Mouse (Mus musculus): ENCODE data around the gene Dnaaf5. TPM values are rescaled to one million over a fixed set of nuclear protein-coding genes. Genes with fewer than 3 reads are reported as not detected.

Dnaaf5 gene
- total RNA-seq, 2 experiments from 2014 or later = 13.5 to 14.4 TPM

GRCm38 (mm10) chr5:139184897-139185296, 34.9 kb downstream of the Dnaaf5 start:
- DNase-seq = no peak
- intact Hi-C loops (cut with DNase I) = loop anchor here (10.0 kb wide), 1 partner anchor 140 kb away; the partner anchor contains the start of gene Adap1

GRCm38 (mm10) chr5:139189726-139190125, 39.7 kb downstream of the Dnaaf5 start:
- DNase-seq = no peak
- intact Hi-C loops (cut with DNase I) = loop anchor here (10.0 kb wide), 2 partner anchors 135 to 835 kb away; partner anchors contain the start of gene Adap1

- intact Hi-C loops (cut with DNase I) = loop anchor here (10.0 kb wide), 1 partner anchor 834 kb away; no protein-coding TSS in a partner anchor
- no peak for DNase-seq
These were observed 40.9 kb downstream of the Dnaaf5 start for GRCm38 (mm10) chr5:139190958-139191357.

GRCm38 (mm10) chr5:139198779-139199178, 48.8 kb downstream of the Dnaaf5 start:
- intact Hi-C loops (cut with DNase I) = loop anchor here (10.0 kb wide), 1 partner anchor 826 kb away; no protein-coding TSS in a partner anchor
- no peak for DNase-seq

GRCm38 (mm10) chr5:139199636-139199994, 49.6 kb downstream of the Dnaaf5 start:
- DNase-seq = no peak
- intact Hi-C loops (cut with DNase I) = loop anchor here (10.0 kb wide), 1 partner anchor 825 kb away; no protein-coding TSS in a partner anchor

GRCm38 (mm10) chr5:139199995-139200769, 50.2 kb downstream of the Dnaaf5 start, which contains the start of gene Sun1:
Sun1 (plus strand) TSS chr5:139200637.
- DNase-seq = peak; percentile 96 to 99
- intact Hi-C loops (cut with DNase I) = loop anchor here (10.0 kb wide), 1 partner anchor 825 kb away; no protein-coding TSS in a partner anchor

- no peak for DNase-seq
- intact Hi-C loops (cut with DNase I) = no loop called here
These were observed 50.9 kb downstream of the Dnaaf5 start for GRCm38 (mm10) chr5:139200770-139201569.

GRCm38 (mm10) chr5:139202127-139202526, 52.1 kb downstream of the Dnaaf5 start:
- no peak for DNase-seq
- intact Hi-C loops (cut with DNase I) = no loop called here

GRCm38 (mm10) chr5:139203312-139203711, 53.3 kb downstream of the Dnaaf5 start:
- no peak for DNase-seq
- intact Hi-C loops (cut with DNase I) = no loop called here

GRCm38 (mm10) chr5:139206081-139206480, 56.1 kb downstream of the Dnaaf5 start:
- peak in 1 of 2 experiments; percentile 40 for DNase-seq
- intact Hi-C loops (cut with DNase I) = loop anchor here (5.0 kb wide), 1 partner anchor 41 kb away; no protein-coding TSS in a partner anchor

- intact Hi-C loops (cut with DNase I) = loop anchor here (5.0 kb wide), 1 partner anchor 41 kb away; no protein-coding TSS in a partner anchor
These were observed 56.5 kb downstream of the Dnaaf5 start for GRCm38 (mm10) chr5:139206525-139206924.

GRCm38 (mm10) chr5:139208183-139208582, 58.2 kb downstream of the Dnaaf5 start:
- no peak for DNase-seq
- intact Hi-C loops (cut with DNase I) = loop anchor here (5.0 kb wide), 1 partner anchor 39 kb away; no protein-coding TSS in a partner anchor

More at GRCm38 (mm10) chr5:139206525-139206924, 56.5 kb downstream of the Dnaaf5 start:
- no peak for DNase-seq

- DNase-seq = no peak
- intact Hi-C loops (cut with DNase I) = loop anchor here (5.0 kb wide), 1 partner anchor 38 kb away; no protein-coding TSS in a partner anchor
These were observed 59.1 kb downstream of the Dnaaf5 start for GRCm38 (mm10) chr5:139208871-139209684.

GRCm38 (mm10) chr5:139209685-139210026, 59.6 kb downstream of the Dnaaf5 start:
- no peak for DNase-seq
- intact Hi-C loops (cut with DNase I) = loop anchor here (5.0 kb wide), 1 partner anchor 38 kb away; no protein-coding TSS in a partner anchor

- no peak for DNase-seq
- intact Hi-C loops (cut with DNase I) = no loop called here
These were observed 61.8 kb downstream of the Dnaaf5 start for GRCm38 (mm10) chr5:139211737-139212385.

- DNase-seq = no peak
- intact Hi-C loops (cut with DNase I) = no loop called here
These were observed 64.3 kb downstream of the Dnaaf5 start for GRCm38 (mm10) chr5:139214298-139214697.

- DNase-seq = no peak
- intact Hi-C loops (cut with DNase I) = no loop called here
These were observed 65.2 kb downstream of the Dnaaf5 start for GRCm38 (mm10) chr5:139215184-139215583.

- no peak for DNase-seq
- intact Hi-C loops (cut with DNase I) = no loop called here
These were observed 66.1 kb downstream of the Dnaaf5 start for GRCm38 (mm10) chr5:139216121-139216520.

GRCm38 (mm10) chr5:139216774-139217173, 66.8 kb downstream of the Dnaaf5 start:
- no peak for DNase-seq
- intact Hi-C loops (cut with DNase I) = no loop called here

All from gastrocnemius, postnatal 36 days (tissue).